Comparison of ENCODE assay signal across 11 mouse cellular contexts in the genomic region with DNA sequence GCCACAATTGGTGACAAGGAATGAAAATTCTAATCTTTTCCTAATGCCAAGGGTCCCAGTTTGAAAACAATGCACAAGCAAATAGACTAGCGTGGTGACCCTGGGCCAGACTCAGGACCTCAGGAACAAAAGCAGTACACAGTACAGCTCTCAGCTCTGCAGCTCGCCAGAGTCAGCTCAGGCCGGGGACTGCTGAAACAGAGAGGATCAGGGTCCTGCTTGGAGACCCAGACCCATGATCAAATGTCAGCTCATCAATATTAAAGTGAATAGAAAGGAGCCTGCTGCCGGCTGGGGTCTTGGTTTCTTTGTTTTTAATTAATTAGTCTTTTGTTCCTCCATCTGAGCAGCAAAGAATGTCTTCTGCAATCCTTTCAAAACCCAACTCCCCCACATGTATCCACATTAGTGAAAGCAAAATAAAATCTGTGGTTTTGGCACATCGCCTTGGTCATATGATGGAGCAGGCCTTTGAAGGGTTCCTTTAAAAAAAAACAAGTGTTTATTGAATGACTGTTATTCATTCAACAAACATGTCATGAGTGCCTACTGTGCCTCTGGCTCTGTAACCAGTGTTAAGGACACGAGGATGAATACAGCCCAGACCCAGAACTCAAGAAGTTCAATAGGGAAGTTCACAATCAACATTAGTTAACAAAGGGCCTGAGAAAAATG.
DNase-seq lines count a peak whose midpoint lies in the region; ATAC-seq and TF ChIP-seq lines count a peak whose summit lies in the region.
"Had no signal": no experiment of that assay in that cellular context is flagged by ENCODE, and none has a peak within 500 bp of the region (broad histone marks: within the 10 kb centered on the region; RNA-seq: fewer than 3 reads in every experiment).

No protein-coding gene starts in this region.

- H3K9me3 ChIP-seq in forebrain, embryonic 14.5 days (replicated peaks; ENCODE audit: control insufficient read depth, low read length) = no peaks in the 10 kb centered on the region
- no peaks in the 10 kb centered on the region for H3K9me3 ChIP-seq in forebrain, embryonic 12.5 days
- no peaks in the 10 kb centered on the region for H3K9me3 ChIP-seq in forebrain, embryonic 16.5 days (ENCODE audit: control insufficient read depth, low read length)
- H3K9me3 ChIP-seq in heart, embryonic 11.5 days (replicated peaks; ENCODE audit: control insufficient read depth, low read length) = no peaks in the 10 kb centered on the region
- no peaks in the 10 kb centered on the region for H3K9me3 ChIP-seq in heart, embryonic 10.5 days
- H3K9me3 ChIP-seq: liver, embryonic 15.5 days had no signal

- no peak overlapping the region for H3K4me2 ChIP-seq in forebrain, embryonic 14.5 days (ENCODE audit: low read length)
- no peak overlapping the region for H3K4me2 ChIP-seq in forebrain, embryonic 12.5 days
- no peak overlapping the region for H3K4me2 ChIP-seq in forebrain, embryonic 16.5 days (ENCODE audit: low read length)
- H3K4me2 ChIP-seq in heart, embryonic 11.5 days = no peak overlapping the region
- H3K4me2 ChIP-seq: liver, embryonic 15.5 days had no signal

- intact Hi-C loops in left cerebral cortex, adult 2 months (cut with DNase I) = no loop called here

- H3K27ac ChIP-seq in forebrain, embryonic 14.5 days (ENCODE audit: low read depth, low read length) = 0 out of 2 replicates have a peak overlapping the region, but pooled peaks have one; percentile 29
- H3K27ac ChIP-seq in forebrain, embryonic 12.5 days = no peak overlapping the region
- H3K27ac ChIP-seq in forebrain, embryonic 16.5 days (ENCODE audit: low read length) = peak overlapping the region; percentile 79
- H3K27ac ChIP-seq in left cerebral cortex, adult 2 months = no peak overlapping the region
- H3K27ac ChIP-seq in heart, embryonic 11.5 days (ENCODE audit: low read depth, low read length) = no peak overlapping the region
- H3K27ac ChIP-seq in heart, embryonic 10.5 days = no peak overlapping the region
- H3K27ac ChIP-seq: liver, embryonic 15.5 days had no signal

- no peak overlapping the region for H3K9ac ChIP-seq in forebrain, embryonic 14.5 days (ENCODE audit: low read length)
- no peak overlapping the region for H3K9ac ChIP-seq in forebrain, embryonic 12.5 days
- no peak overlapping the region for H3K9ac ChIP-seq in forebrain, embryonic 16.5 days (replicated peaks; ENCODE audit: low read depth, low read length)
- no peak overlapping the region for H3K9ac ChIP-seq in heart, embryonic 11.5 days (ENCODE audit: low read depth, low read length)
- H3K9ac ChIP-seq: liver, embryonic 15.5 days had no signal

- 0 out of 2 replicates have a peak, but pooled peaks cover 2% of the 10 kb centered on the region for H3K4me1 ChIP-seq in forebrain, embryonic 14.5 days (ENCODE audit: control insufficient read depth, insufficient read depth, low read length)
- H3K4me1 ChIP-seq in forebrain, embryonic 12.5 days = no peaks in the 10 kb centered on the region
- H3K4me1 ChIP-seq in forebrain, embryonic 16.5 days (replicated peaks; ENCODE audit: control insufficient read depth, insufficient read depth, low read length) = peaks cover 5% of the 10 kb centered on the region
- no peaks in the 10 kb centered on the region for H3K4me1 ChIP-seq in heart, embryonic 11.5 days (ENCODE audit: control insufficient read depth, insufficient read depth, low read length)
- H3K4me1 ChIP-seq in heart, embryonic 10.5 days = no peaks in the 10 kb centered on the region
- H3K4me1 ChIP-seq: liver, embryonic 15.5 days had no signal

- no peaks in the 10 kb centered on the region for H3K36me3 ChIP-seq in forebrain, embryonic 14.5 days (ENCODE audit: control insufficient read depth, insufficient read depth, low read length)
- H3K36me3 ChIP-seq in forebrain, embryonic 12.5 days (replicated peaks) = no peaks in the 10 kb centered on the region
- no peaks in the 10 kb centered on the region for H3K36me3 ChIP-seq in forebrain, embryonic 16.5 days (ENCODE audit: control insufficient read depth, insufficient read depth)
- H3K36me3 ChIP-seq in heart, embryonic 11.5 days (ENCODE audit: control insufficient read depth, insufficient read depth, low read length) = no peaks in the 10 kb centered on the region
- H3K36me3 ChIP-seq in heart, embryonic 10.5 days = no peaks in the 10 kb centered on the region
- H3K36me3 ChIP-seq: liver, embryonic 15.5 days had no signal

- peak; percentile 77 for DNase-seq in forebrain, embryonic 14.5 days (ENCODE audit: low spot score)
- peak; percentile 60 for DNase-seq in 3T3-L1 (ENCODE audit: low read depth, low spot score)
- DNase-seq in layer of hippocampus, postnatal 10 days (ENCODE audit: low spot score in 2 of 2) = peak; percentile 32 to 52
- DNase-seq in left cerebral cortex, adult 2 months (ENCODE audit: extremely low spot score in 1 of 2, low spot score in 2 of 2) = no peak
- no peak for DNase-seq in heart, embryonic 10.5 days (ENCODE audit: low spot score)
- DNase-seq: gastrocnemius, postnatal 25 days had no signal

- no peaks in the 10 kb centered on the region for H3K27me3 ChIP-seq in forebrain, embryonic 14.5 days (replicated peaks; ENCODE audit: control insufficient read depth, insufficient read depth, low read length)
- no peaks in the 10 kb centered on the region for H3K27me3 ChIP-seq in forebrain, embryonic 12.5 days
- no peaks in the 10 kb centered on the region for H3K27me3 ChIP-seq in forebrain, embryonic 16.5 days (replicated peaks; ENCODE audit: control insufficient read depth, insufficient read depth, low read length)
- H3K27me3 ChIP-seq in heart, embryonic 11.5 days (ENCODE audit: control insufficient read depth, insufficient read depth, low read length) = no peaks in the 10 kb centered on the region
- H3K27me3 ChIP-seq in heart, embryonic 10.5 days (ENCODE audit: insufficient read depth, poor library complexity, severe bottlenecking) = no peaks in the 10 kb centered on the region
- H3K27me3 ChIP-seq: liver, embryonic 15.5 days had no signal

- peak; percentile 62 for ATAC-seq in forebrain, embryonic 14.5 days
- ATAC-seq in forebrain, embryonic 12.5 days (ENCODE audit: low FRiP score) = no peak
- ATAC-seq in forebrain, embryonic 16.5 days = peak; percentile 65
- ATAC-seq in heart, embryonic 11.5 days (replicated peaks; ENCODE audit: insufficient number of reproducible peaks, low FRiP score, low TSS enrichment) = no peak
- ATAC-seq: inflammation-experienced regulatory T-cells, adult 6 months had no signal

- H3K4me3 ChIP-seq in forebrain, embryonic 14.5 days (ENCODE audit: low read depth, low read length) = no peak overlapping the region
- H3K4me3 ChIP-seq in forebrain, embryonic 12.5 days (replicated peaks) = no peak overlapping the region
- no peak overlapping the region for H3K4me3 ChIP-seq in forebrain, embryonic 16.5 days (replicated peaks; ENCODE audit: low read length)
- H3K4me3 ChIP-seq in left cerebral cortex, adult 2 months = no peak overlapping the region
- H3K4me3 ChIP-seq in heart, embryonic 11.5 days (ENCODE audit: low read depth, low read length) = no peak overlapping the region
- no peak overlapping the region for H3K4me3 ChIP-seq in heart, embryonic 10.5 days
- H3K4me3 ChIP-seq: liver, embryonic 15.5 days had no signal

- no peak for TF ChIP-seq CTCF in left cerebral cortex, adult 2 months (IDR thresholded peaks at IDR 0.05)

- 30% methylated on average over 6 of the region's 6 CpGs for WGBS in forebrain, embryonic 14.5 days
- WGBS in forebrain, embryonic 12.5 days = 34% methylated on average over 6 of the region's 6 CpGs
- WGBS in forebrain, embryonic 16.5 days = 26% methylated on average over 6 of the region's 6 CpGs
- 74% methylated on average over 6 of the region's 6 CpGs for WGBS in heart, embryonic 11.5 days (ENCODE audit: insufficient replicate concordance)
- 77% methylated on average over 6 of the region's 6 CpGs for WGBS in heart, embryonic 10.5 days

Comparison
In these comparisons a context has a peak if more than half of its experiments do, and no peak if none do; other contexts are left out.
1. ATAC-seq: peak in forebrain, embryonic 14.5 days (single experiment) and forebrain, embryonic 16.5 days (single experiment); none in forebrain, embryonic 12.5 days (single experiment) and heart, embryonic 11.5 days (single experiment).
2. H3K27ac ChIP-seq: peak in forebrain, embryonic 14.5 days (single experiment) and forebrain, embryonic 16.5 days (single experiment); none in forebrain, embryonic 12.5 days (single experiment), left cerebral cortex, adult 2 months (single experiment), heart, embryonic 11.5 days (single experiment) and heart, embryonic 10.5 days (single experiment).
3. DNase-seq: peak in forebrain, embryonic 14.5 days (single experiment), 3T3-L1 (single experiment) and layer of hippocampus, postnatal 10 days (2 of 2); none in left cerebral cortex, adult 2 months (0 of 2) and heart, embryonic 10.5 days (single experiment).